Mouse (Mus musculus): ENCODE results near the gene Cyp2e1. TPM values are rescaled to one million over a fixed set of nuclear protein-coding genes. Genes with fewer than 3 reads are reported as not detected.

Gene Cyp2e1
- polyA plus RNA-seq, 1 experiment from 2014 or later = not detected

DNA sequence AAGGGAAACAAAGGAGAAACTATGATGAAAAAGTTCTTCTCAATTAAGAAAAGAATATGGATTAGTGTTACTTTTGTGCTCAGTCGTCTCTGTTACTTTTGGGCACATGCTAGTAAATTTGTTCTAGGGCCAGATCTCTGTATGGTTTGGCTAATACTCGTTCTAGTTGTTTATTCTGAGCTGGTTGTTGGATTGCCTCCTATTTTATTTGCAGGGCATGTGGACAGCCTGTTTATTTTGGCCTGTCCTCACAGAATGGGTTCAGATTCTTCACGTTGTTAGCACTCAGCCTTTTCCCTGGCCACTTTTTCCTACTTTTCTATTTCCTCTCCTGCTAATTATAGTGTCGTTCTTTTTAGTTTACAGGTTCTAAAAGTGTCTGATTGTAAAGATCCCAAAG lies 30.0 kb downstream of the Cyp2e1 start:
- WGBS = 55% methylated on average over 4 of the region's 4 CpGs

DNA sequence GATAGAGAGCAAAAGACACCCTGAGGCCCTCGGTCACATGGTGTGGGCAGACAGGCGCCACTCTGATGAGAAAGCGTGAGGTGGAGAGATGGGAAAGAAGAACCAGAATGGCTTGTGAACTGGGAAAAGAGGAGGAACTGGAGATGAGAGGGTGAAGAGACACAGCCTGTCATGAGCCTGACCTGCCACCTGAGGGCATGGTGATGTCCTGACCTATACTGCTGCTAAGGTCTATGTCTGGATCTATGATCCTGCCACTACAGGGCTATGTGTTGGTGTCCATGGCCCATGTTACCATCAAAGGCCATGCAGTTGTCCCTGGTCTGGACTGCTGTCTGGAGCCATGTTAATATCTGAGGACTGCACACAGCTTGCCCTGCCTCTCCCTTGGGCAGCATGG lies 34.1 kb downstream of the Cyp2e1 start:
- no peaks in the 10 kb centered on the region for H3K9me3 ChIP-seq (ENCODE audit: control insufficient read depth, low read depth, low read length)
- H3K4me3 ChIP-seq (ENCODE audit: low read depth, low read length) = no peak overlapping the region
- no peak overlapping the region for H3K4me2 ChIP-seq (replicated peaks; ENCODE audit: low read depth, low read length)
- no peaks in the 10 kb centered on the region for H3K36me3 ChIP-seq (ENCODE audit: control insufficient read depth, insufficient read depth, low read length)
- no peaks in the 10 kb centered on the region for H3K4me1 ChIP-seq (ENCODE audit: control insufficient read depth, insufficient read depth, low read length)
- 84% methylated on average over 3 of the region's 3 CpGs for whole genome bisulfite sequencing
- no peaks in the 10 kb centered on the region for H3K27me3 ChIP-seq (ENCODE audit: control insufficient read depth, insufficient read depth, low read length)
- no peak for ATAC-seq (ENCODE audit: insufficient number of reproducible peaks, insufficient read depth, low FRiP score, low read depth)
- no peak overlapping the region for H3K27ac ChIP-seq (ENCODE audit: low read length)
- no peak overlapping the region for H3K9ac ChIP-seq (replicated peaks; ENCODE audit: low read depth, low read length)

More for the DNA sequence above, 30.0 kb downstream of the Cyp2e1 start:
- Histone ChIP-seq H3K9me3 (ENCODE audit: control insufficient read depth, low read depth, low read length) (no peaks in the 10 kb centered on the region), H3K36me3 (ENCODE audit: control insufficient read depth, insufficient read depth, low read length) (no peaks in the 10 kb centered on the region), H3K27me3 (ENCODE audit: control insufficient read depth, insufficient read depth, low read length) (no peaks in the 10 kb centered on the region), H3K4me1 (ENCODE audit: control insufficient read depth, insufficient read depth, low read length) (no peaks in the 10 kb centered on the region), H3K9ac (replicated peaks; ENCODE audit: low read depth, low read length) (no peak overlapping the region), H3K4me2 (replicated peaks; ENCODE audit: low read depth, low read length) (no peak overlapping the region), H3K4me3 (ENCODE audit: low read depth, low read length) (no peak overlapping the region), H3K27ac (ENCODE audit: low read length) (no peak overlapping the region)
- ATAC-seq (ENCODE audit: insufficient number of reproducible peaks, insufficient read depth, low FRiP score, low read depth) = no peak

DNA sequence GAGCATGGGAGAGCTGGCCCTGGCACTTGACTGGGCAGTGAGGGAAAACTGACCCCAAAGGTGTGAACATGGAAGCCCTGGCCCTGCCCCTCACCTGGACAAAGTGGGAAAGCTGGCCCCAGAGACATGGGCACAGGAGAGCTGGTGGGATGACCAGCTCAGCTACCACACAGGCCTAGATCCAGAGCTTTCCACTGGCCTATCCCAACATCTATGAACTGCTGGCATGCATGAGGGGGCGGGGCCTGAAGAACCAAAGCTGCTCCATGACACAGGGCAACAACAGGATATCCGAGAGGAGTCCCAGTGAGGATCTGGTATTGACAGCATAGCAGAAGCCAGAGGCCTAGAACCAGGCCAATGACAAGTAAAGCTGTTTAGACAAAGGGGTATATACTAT lies 34.7 kb downstream of the Cyp2e1 start:
- Histone ChIP-seq H3K36me3 (ENCODE audit: control insufficient read depth, insufficient read depth, low read length) (no peaks in the 10 kb centered on the region), H3K9me3 (ENCODE audit: control insufficient read depth, low read depth, low read length) (no peaks in the 10 kb centered on the region)

DNA sequence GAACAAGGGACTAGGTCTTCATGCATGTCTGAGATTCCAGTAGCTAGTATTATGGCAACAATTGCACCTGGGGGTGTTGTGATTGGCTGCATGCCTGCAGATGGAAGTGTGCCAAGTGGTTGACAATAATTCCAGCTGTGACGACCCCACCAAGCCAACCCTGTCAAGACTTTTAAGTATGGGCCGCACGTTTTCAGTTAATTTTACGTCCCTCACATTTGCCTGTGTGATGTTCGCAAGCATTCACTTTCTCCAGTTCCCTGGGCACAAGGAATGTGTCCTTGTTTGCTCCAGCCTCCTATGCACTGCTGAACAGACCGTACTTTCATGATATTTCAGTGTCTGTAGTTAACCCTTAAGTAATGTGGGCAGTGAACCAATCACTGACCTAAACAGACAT lies 39.1 kb downstream of the Cyp2e1 start:
- H3K27me3 ChIP-seq (ENCODE audit: control insufficient read depth, insufficient read depth, low read length) = no peaks in the 10 kb centered on the region
- H3K27ac ChIP-seq (ENCODE audit: low read length) = no peak overlapping the region
- no peak overlapping the region for H3K4me3 ChIP-seq (ENCODE audit: low read depth, low read length)
- H3K4me1 ChIP-seq (ENCODE audit: control insufficient read depth, insufficient read depth, low read length) = no peaks in the 10 kb centered on the region
- no peaks in the 10 kb centered on the region for H3K9me3 ChIP-seq (ENCODE audit: control insufficient read depth, low read depth, low read length)
- no peak overlapping the region for H3K4me2 ChIP-seq (replicated peaks; ENCODE audit: low read depth, low read length)
- H3K36me3 ChIP-seq (ENCODE audit: control insufficient read depth, insufficient read depth, low read length) = no peaks in the 10 kb centered on the region
- no peak for ATAC-seq (ENCODE audit: insufficient number of reproducible peaks, insufficient read depth, low FRiP score, low read depth)
- WGBS = 72% methylated on average over 6 of the region's 6 CpGs
- H3K9ac ChIP-seq (replicated peaks; ENCODE audit: low read depth, low read length) = no peak overlapping the region

More for the DNA sequence above, 34.7 kb downstream of the Cyp2e1 start:
- H3K27ac ChIP-seq (ENCODE audit: low read length) = no peak overlapping the region
- ATAC-seq (ENCODE audit: insufficient number of reproducible peaks, insufficient read depth, low FRiP score, low read depth) = 0 out of 2 replicates have a peak, but pooled peaks have one; percentile 14
- no peak overlapping the region for H3K4me2 ChIP-seq (replicated peaks; ENCODE audit: low read depth, low read length)
- no peaks in the 10 kb centered on the region for H3K4me1 ChIP-seq (ENCODE audit: control insufficient read depth, insufficient read depth, low read length)
- H3K4me3 ChIP-seq (ENCODE audit: low read depth, low read length) = no peak overlapping the region
- no peak overlapping the region for H3K9ac ChIP-seq (replicated peaks; ENCODE audit: low read depth, low read length)
- WGBS = 69% methylated on average over 2 of the region's 2 CpGs
- no peaks in the 10 kb centered on the region for H3K27me3 ChIP-seq (ENCODE audit: control insufficient read depth, insufficient read depth, low read length)

DNA sequence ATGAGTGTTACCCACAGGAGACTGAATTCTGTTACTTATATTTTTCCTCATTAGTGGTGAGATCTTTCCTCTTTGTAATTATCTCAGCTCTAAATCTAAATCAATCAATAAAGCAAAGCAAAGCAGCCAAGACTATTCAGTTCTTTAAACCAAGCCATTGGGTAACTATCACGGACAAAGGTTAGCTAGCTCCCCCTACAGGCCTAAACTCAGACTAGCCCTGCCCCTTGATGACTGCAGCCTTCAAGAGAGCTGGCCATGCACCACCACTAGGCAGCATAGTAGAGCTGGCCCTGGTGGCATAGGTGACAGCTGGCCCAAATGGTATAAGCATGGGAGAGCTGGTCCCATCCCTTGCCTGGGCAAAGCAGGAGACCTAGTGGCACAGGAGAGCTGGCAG lies 42.2 kb downstream of the Cyp2e1 start:
- H3K4me2 ChIP-seq (replicated peaks; ENCODE audit: low read depth, low read length) = no peak overlapping the region
- no peak overlapping the region for H3K9ac ChIP-seq (replicated peaks; ENCODE audit: low read depth, low read length)
- 15% methylated on average over 1 of the region's 1 CpGs for WGBS
- no peak for ATAC-seq (ENCODE audit: insufficient number of reproducible peaks, insufficient read depth, low FRiP score, low read depth)
- no peak overlapping the region for H3K4me3 ChIP-seq (ENCODE audit: low read depth, low read length)
- H3K27ac ChIP-seq (ENCODE audit: low read length) = no peak overlapping the region
- no peaks in the 10 kb centered on the region for H3K36me3 ChIP-seq (ENCODE audit: control insufficient read depth, insufficient read depth, low read length)
- H3K27me3 ChIP-seq (ENCODE audit: control insufficient read depth, insufficient read depth, low read length) = no peaks in the 10 kb centered on the region
- no peaks in the 10 kb centered on the region for H3K9me3 ChIP-seq (ENCODE audit: control insufficient read depth, low read depth, low read length)
- no peaks in the 10 kb centered on the region for H3K4me1 ChIP-seq (ENCODE audit: control insufficient read depth, insufficient read depth, low read length)

DNA sequence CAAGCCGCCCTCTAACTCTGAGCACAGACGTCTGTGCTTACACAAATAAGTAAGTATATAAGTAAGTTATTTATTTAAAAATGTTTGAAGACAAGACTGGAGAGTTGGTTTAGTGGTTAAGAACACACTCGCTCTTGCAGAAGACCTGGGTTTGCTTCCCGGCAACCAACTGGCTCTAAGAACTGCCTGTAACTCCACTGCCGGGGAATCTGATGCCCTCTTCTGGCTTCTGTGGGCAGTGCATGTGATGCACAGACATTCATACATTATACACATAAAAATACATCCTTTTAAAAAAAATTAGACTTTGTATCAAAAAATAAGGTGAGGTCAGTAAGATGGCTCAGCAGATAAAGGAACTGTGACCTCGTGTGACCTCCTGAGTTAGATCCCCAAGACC lies 47.0 kb downstream of the Cyp2e1 start:
- Histone ChIP-seq H3K27ac (ENCODE audit: low read length) (no peak overlapping the region), H3K9ac (replicated peaks; ENCODE audit: low read depth, low read length) (no peak overlapping the region), H3K4me1 (ENCODE audit: control insufficient read depth, insufficient read depth, low read length) (no peaks in the 10 kb centered on the region), H3K9me3 (ENCODE audit: control insufficient read depth, low read depth, low read length) (no peaks in the 10 kb centered on the region), H3K4me3 (ENCODE audit: low read depth, low read length) (no peak overlapping the region), H3K27me3 (ENCODE audit: control insufficient read depth, insufficient read depth, low read length) (no peaks in the 10 kb centered on the region), H3K36me3 (ENCODE audit: control insufficient read depth, insufficient read depth, low read length) (no peaks in the 10 kb centered on the region; the same call in 1 of the 2 replicates), H3K4me2 (replicated peaks; ENCODE audit: low read depth, low read length) (no peak overlapping the region)
- no peak for ATAC-seq (ENCODE audit: insufficient number of reproducible peaks, insufficient read depth, low FRiP score, low read depth)
- 88% methylated on average over 6 of the region's 6 CpGs for WGBS

DNA sequence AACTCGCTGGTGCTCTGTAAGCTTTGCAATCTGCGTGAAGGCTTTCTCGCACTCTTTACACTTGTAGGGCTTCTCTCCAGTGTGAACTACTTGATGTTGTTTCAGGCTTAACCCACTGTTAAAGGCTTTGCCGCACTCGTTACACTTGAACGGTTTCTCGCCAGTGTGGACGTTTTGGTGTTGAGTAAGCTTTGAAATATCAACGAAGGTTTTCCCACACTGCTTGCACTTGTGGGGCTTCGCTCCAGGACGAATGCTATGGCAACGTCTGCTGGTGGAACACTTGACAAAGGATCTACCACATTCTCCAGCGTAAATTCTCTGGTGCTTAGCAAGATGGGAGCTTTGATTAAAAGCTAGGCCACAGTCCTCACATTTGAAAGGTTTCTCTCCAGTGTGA lies 48.2 kb downstream of the Cyp2e1 start:
- no peaks in the 10 kb centered on the region for H3K27me3 ChIP-seq (ENCODE audit: control insufficient read depth, insufficient read depth, low read length)
- no peak overlapping the region for H3K4me3 ChIP-seq (ENCODE audit: low read depth, low read length)
- no peak overlapping the region for H3K4me2 ChIP-seq (replicated peaks; ENCODE audit: low read depth, low read length)
- H3K4me1 ChIP-seq (ENCODE audit: control insufficient read depth, insufficient read depth, low read length) = no peaks in the 10 kb centered on the region
- no peaks in the 10 kb centered on the region for H3K9me3 ChIP-seq (ENCODE audit: control insufficient read depth, low read depth, low read length)
- no peaks in the 10 kb centered on the region; the same call in 1 of the 2 replicates for H3K36me3 ChIP-seq (ENCODE audit: control insufficient read depth, insufficient read depth, low read length)
- no peak for ATAC-seq (ENCODE audit: insufficient number of reproducible peaks, insufficient read depth, low FRiP score, low read depth)
- H3K27ac ChIP-seq (ENCODE audit: low read length) = no peak overlapping the region
- WGBS = 89% methylated on average over 13 of the region's 13 CpGs
- no peak overlapping the region for H3K9ac ChIP-seq (replicated peaks; ENCODE audit: low read depth, low read length)

DNA sequence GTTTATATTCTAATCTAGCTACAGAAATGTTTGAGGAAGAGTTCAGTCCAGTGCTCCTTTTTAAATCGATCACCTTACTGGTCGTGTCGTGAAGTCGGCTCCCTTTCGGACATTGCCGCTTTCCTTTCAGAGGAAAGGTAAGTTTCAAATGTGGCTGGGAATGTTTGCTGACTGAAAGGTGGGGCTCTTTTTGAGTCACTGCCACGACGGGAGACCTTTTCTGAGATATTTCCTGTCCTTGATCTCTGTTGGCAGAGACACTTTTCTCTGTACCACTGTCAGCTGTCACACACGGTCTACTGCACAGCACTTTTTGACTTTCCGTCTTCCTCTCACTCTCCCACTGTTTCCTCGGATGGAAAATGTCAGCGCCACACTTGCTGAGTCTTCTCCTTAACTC lies 49.3 kb downstream of the Cyp2e1 start:
- WGBS = 91% methylated on average over 12 of the region's 12 CpGs
- H3K27me3 ChIP-seq (ENCODE audit: control insufficient read depth, insufficient read depth, low read length) = no peaks in the 10 kb centered on the region
- H3K4me1 ChIP-seq (ENCODE audit: control insufficient read depth, insufficient read depth, low read length) = no peaks in the 10 kb centered on the region
- ATAC-seq (ENCODE audit: insufficient number of reproducible peaks, insufficient read depth, low FRiP score, low read depth) = no peak
- H3K9me3 ChIP-seq (ENCODE audit: control insufficient read depth, low read depth, low read length) = no peaks in the 10 kb centered on the region
- H3K27ac ChIP-seq (ENCODE audit: low read length) = no peak overlapping the region
- H3K9ac ChIP-seq (replicated peaks; ENCODE audit: low read depth, low read length) = no peak overlapping the region
- H3K36me3 ChIP-seq (ENCODE audit: control insufficient read depth, insufficient read depth, low read length) = no peaks in the 10 kb centered on the region; the same call in 1 of the 2 replicates
- no peak overlapping the region for H3K4me2 ChIP-seq (replicated peaks; ENCODE audit: low read depth, low read length)
- H3K4me3 ChIP-seq (ENCODE audit: low read depth, low read length) = no peak overlapping the region

DNA sequence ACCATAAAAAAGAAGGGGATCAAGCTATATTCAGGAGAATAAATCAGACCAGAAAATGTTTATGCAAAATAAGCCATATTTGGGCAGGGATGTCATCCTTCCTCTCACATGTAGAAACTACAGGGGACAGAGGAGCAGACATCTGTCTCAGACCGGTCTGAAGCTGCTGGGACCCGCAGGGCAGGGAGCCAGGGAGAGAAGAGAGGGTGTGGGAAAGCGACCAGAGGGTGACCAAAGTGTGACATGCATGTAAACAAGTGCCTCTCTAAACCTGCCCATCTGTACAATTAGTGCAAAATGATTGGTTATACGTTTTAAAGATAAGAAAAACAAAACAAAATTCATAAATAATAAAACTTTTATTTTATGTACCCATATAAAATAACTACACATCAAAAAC lies 56.6 kb downstream of the Cyp2e1 start:
- Histone ChIP-seq H3K27me3 (ENCODE audit: control insufficient read depth, insufficient read depth, low read length) (no peaks in the 10 kb centered on the region), H3K27ac (ENCODE audit: low read length) (no peak overlapping the region), H3K36me3 (ENCODE audit: control insufficient read depth, insufficient read depth, low read length) (no peaks in the 10 kb centered on the region), H3K9ac (replicated peaks; ENCODE audit: low read depth, low read length) (no peak overlapping the region), H3K9me3 (ENCODE audit: control insufficient read depth, low read depth, low read length) (no peaks in the 10 kb centered on the region), H3K4me2 (replicated peaks; ENCODE audit: low read depth, low read length) (no peak overlapping the region), H3K4me1 (ENCODE audit: control insufficient read depth, insufficient read depth, low read length) (no peaks in the 10 kb centered on the region), H3K4me3 (ENCODE audit: low read depth, low read length) (no peak overlapping the region)
- no peak for ATAC-seq (ENCODE audit: insufficient number of reproducible peaks, insufficient read depth, low FRiP score, low read depth)
- 66% methylated on average over 4 of the region's 4 CpGs for WGBS

Measured in stomach, embryonic 14.5 days (tissue).